Mouse (Mus musculus): Measurements from ENCODE around the gene Nab2. TPM values are rescaled to one million over a fixed set of nuclear protein-coding genes. Genes with fewer than 3 reads are reported as not detected.
"Not testable (repeated sequence)": the region's sequence is repeated elsewhere in the genome, so short reads cannot be mapped to it uniquely, and the experiment has no call there.

The Nab2 gene
- polyA plus RNA-seq, 1 experiment from 2014 or later: 1.2 TPM

DNA sequence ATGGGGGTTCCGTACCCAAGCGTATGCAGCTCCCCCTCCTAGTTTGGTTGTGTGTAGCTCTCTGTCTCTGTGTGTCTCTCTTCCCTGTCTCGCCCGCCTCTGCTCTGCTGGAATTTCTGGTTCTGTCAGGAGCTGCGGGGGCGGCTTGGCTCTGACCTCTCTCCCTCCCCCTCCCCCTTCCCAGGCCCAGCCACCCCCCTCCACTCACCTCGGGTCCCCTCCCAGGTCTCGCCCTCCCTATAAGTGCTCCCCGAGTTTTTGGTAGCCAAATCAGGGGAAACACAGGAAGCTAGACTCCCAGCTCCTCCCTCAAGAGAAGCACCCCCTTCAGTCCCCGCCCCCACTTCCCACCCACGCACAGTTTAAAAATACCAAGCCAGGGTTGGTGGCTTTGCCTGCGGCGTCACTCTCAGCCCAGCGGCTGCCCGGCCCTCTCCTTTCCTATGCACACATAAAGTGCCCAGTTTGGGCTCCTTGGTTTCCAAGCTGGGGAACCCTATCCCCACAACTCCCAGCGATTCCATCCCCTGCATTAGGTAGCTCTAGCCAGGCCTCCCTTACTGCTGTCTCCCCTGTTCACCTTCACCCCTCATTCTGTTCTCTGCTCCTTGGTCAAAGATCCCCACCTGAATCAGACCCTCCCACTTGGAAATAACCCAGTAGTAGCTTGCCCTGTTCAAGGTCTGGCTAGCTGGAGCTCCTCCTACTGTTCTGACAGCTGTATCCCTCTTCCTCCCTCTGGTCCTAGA lies 6.3 kb downstream of the Nab2 start:
- Histone ChIP-seq H3K9ac (replicated peaks; ENCODE audit: low read length) (no peak overlapping the region), H3K4me1 (ENCODE audit: control insufficient read depth, insufficient read depth, low read length) (peaks cover 10% of the 10 kb centered on the region; the same call in 1 of the 2 replicates), H3K36me3 (ENCODE audit: control insufficient read depth, insufficient read depth, low read length) (no peaks in the 10 kb centered on the region), H3K4me2 (ENCODE audit: low read length) (peak overlapping the region; percentile 27), H3K4me3 (replicated peaks; ENCODE audit: low read depth, low read length) (no peak overlapping the region), H3K27me3 (ENCODE audit: control insufficient read depth, insufficient read depth, low read length) (peaks cover 66% of the 10 kb centered on the region), H3K27ac (replicated peaks; ENCODE audit: low read depth, low read length) (no peak overlapping the region), H3K9me3 (ENCODE audit: control insufficient read depth, low read length) (no peaks in the 10 kb centered on the region)
- 7% methylated on average over 16 of the region's 16 CpGs for WGBS
- no peak for ATAC-seq (ENCODE audit: low FRiP score, low TSS enrichment)
- peak; percentile 29 for DNase-seq

DNA sequence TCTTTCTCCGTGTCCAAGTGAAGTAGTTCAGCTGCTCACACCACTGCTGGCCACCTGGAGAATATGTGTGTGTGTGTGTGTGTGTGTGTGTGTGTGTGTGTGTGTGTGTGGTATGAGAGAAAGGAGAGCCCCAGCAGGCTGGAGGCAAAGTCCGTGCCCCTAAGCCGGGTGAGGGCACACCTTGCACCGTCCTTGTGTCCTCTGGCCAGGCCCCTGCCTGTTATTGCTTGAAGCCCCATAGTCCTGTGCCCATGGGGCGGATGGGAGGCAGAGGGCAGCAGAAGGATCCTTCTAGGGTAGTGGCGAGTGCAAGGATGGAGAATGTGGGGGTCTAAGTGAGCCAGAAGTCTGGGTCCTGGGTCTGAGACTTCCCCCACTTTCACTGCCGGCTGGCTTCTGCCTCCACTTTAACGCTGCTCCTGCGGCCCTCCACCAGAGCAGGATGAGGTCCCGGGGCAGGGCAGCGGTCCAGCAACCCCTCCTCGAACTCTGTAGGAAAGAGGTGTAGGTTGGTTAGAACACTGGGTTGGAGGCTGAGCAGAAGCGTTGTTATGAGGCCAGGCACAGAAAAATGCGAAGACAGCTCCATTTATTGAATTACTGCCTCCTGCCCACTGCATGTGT lies 7.0 kb downstream of the Nab2 start:
- no peaks in the 10 kb centered on the region for H3K36me3 ChIP-seq (ENCODE audit: control insufficient read depth, insufficient read depth, low read length)
- H3K9me3 ChIP-seq (ENCODE audit: control insufficient read depth, low read length): no peaks in the 10 kb centered on the region
- no peak overlapping the region for H3K27ac ChIP-seq (replicated peaks; ENCODE audit: low read depth, low read length)
- H3K27me3 ChIP-seq (ENCODE audit: control insufficient read depth, insufficient read depth, low read length): peaks cover 60% of the 10 kb centered on the region
- 21% methylated on average over 14 of the region's 14 CpGs for WGBS
- no peak overlapping the region for H3K4me3 ChIP-seq (replicated peaks; ENCODE audit: low read depth, low read length)
- ATAC-seq (ENCODE audit: low FRiP score, low TSS enrichment): no peak
- peaks cover 8% of the 10 kb centered on the region; the same call in 1 of the 2 replicates for H3K4me1 ChIP-seq (ENCODE audit: control insufficient read depth, insufficient read depth, low read length)
- H3K9ac ChIP-seq (replicated peaks; ENCODE audit: low read length): no peak overlapping the region
- H3K4me2 ChIP-seq (ENCODE audit: low read length): peak overlapping the region; percentile 10; the same call in 1 of the 2 replicates
- no peak for DNase-seq

DNA sequence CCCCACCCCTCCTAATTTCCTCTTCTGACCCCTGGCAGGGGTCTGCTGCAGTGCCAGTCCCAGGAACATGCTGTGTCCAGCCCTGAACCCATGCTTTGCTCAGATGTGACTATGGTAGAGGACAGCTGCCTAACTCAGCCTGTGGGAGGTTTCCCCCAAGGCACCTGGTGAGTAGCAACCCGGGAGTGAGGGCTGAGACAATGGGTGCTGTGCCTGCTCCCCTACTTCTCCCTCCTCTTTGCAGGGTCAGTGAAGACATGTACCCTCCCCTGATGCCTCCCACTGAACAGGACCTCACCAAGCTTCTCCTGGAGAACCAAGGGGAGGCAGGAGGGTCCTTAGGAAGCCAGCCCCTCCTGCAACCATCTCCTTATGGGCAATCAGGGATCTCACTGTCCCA lies 8.8 kb downstream of the Nab2 start:
- H3K9ac ChIP-seq (replicated peaks; ENCODE audit: low read length): no peak overlapping the region
- H3K9me3 ChIP-seq (ENCODE audit: control insufficient read depth, low read length): no peaks in the 10 kb centered on the region
- no peak overlapping the region for H3K27ac ChIP-seq (replicated peaks; ENCODE audit: low read depth, low read length)
- H3K4me1 ChIP-seq (ENCODE audit: control insufficient read depth, insufficient read depth, low read length): no peaks in the 10 kb centered on the region
- H3K4me3 ChIP-seq (replicated peaks; ENCODE audit: low read depth, low read length): no peak overlapping the region
- ATAC-seq (ENCODE audit: low FRiP score, low TSS enrichment) (no peak), DNase-seq (no peak)
- no peaks in the 10 kb centered on the region for H3K36me3 ChIP-seq (ENCODE audit: control insufficient read depth, insufficient read depth, low read length)
- 52% methylated on average over 1 of the region's 1 CpGs for WGBS
- H3K4me2 ChIP-seq (ENCODE audit: low read length): no peak overlapping the region
- peaks cover 41% of the 10 kb centered on the region for H3K27me3 ChIP-seq (ENCODE audit: control insufficient read depth, insufficient read depth, low read length)

DNA sequence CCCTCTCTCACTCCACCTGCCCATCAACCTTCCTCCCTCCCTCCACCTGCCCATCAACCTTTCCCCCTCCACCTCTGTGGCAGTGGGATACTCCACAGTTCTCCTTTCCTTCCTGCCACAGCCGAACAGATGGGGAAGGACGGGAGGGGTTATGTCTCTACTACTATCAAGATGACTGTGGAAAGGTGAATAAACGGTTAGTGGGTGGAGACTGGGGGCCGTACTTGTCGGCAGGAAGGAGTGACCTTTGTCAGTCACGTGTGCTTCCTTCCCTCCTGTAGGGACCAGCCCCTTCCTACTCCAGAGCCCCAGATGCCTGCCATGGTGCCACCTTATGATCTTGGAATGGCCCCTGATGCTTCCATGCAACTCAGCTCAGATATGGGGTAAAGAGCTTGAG lies 10.3 kb downstream of the Nab2 start:
- 22% methylated on average over 6 of the region's 6 CpGs for WGBS
- Histone ChIP-seq H3K9ac (replicated peaks; ENCODE audit: low read length) (no peak overlapping the region), H3K27me3 (ENCODE audit: control insufficient read depth, insufficient read depth, low read length) (peaks cover 27% of the 10 kb centered on the region), H3K4me1 (ENCODE audit: control insufficient read depth, insufficient read depth, low read length) (no peaks in the 10 kb centered on the region), H3K27ac (replicated peaks; ENCODE audit: low read depth, low read length) (no peak overlapping the region), H3K9me3 (ENCODE audit: control insufficient read depth, low read length) (no peaks in the 10 kb centered on the region), H3K4me3 (replicated peaks; ENCODE audit: low read depth, low read length) (no peak overlapping the region), H3K36me3 (ENCODE audit: control insufficient read depth, insufficient read depth, low read length) (no peaks in the 10 kb centered on the region), H3K4me2 (ENCODE audit: low read length) (no peak overlapping the region)
- ATAC-seq (ENCODE audit: low FRiP score, low TSS enrichment) (no peak), DNase-seq (no peak)

DNA sequence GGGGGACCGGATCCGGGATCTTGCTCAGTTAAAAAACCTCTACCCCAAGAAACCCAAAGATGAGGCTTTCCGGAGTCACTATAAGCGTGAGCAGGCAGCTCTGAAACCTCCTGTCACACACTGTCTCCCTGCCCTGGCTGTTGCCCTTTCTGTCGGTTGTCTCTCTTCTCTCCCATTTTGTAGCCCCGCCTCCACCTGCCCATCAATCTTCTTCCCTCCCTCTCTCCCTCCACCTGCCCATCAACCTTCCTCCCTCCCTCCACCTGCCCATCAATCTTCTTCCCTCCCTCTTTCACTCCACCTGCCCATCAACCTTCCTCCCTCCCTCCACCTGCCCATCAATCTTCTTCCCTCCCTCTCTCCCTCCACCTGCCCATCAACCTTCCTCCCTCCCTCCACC lies 10.8 kb downstream of the Nab2 start:
- H3K27me3 ChIP-seq (ENCODE audit: control insufficient read depth, insufficient read depth, low read length): peaks cover 22% of the 10 kb centered on the region

DNA sequence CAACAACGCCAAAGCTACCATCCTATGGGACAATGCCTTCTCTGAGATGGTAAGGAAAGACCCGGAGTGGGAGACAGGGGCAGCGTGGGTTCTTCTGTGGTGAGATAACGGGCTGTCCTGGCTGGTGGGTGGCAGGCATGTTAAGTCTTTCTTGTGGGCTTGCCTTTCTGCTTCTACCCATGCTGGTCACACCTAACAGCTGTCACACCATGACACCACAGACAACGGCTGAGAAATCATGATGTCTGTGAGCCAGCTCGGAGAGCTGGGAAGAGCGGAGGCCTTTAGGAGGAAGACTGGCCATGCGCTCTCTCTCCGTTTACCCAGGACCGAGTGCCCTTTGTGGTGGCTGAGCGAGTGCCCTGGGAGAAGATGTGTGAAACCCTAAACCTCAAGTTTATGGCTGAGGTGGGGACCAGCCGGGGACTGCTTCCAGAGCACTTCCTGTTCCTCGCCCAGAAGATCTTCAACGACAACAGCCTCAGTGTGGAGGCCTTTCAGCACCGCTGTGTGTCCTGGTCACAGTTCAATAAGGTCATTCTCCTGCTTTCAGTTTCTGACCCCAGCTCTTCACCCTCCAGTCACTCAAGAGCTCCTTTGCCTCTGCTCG lies 13.3 kb downstream of the Nab2 start:
- Histone ChIP-seq H3K4me3 (replicated peaks; ENCODE audit: low read depth, low read length) (no peak overlapping the region), H3K27me3 (ENCODE audit: control insufficient read depth, insufficient read depth, low read length) (no peaks in the 10 kb centered on the region), H3K9me3 (ENCODE audit: control insufficient read depth, low read length) (no peaks in the 10 kb centered on the region), H3K36me3 (ENCODE audit: control insufficient read depth, insufficient read depth, low read length) (no peaks in the 10 kb centered on the region), H3K9ac (replicated peaks; ENCODE audit: low read length) (no peak overlapping the region), H3K4me1 (ENCODE audit: control insufficient read depth, insufficient read depth, low read length) (no peaks in the 10 kb centered on the region), H3K4me2 (ENCODE audit: low read length) (no peak overlapping the region), H3K27ac (replicated peaks; ENCODE audit: low read depth, low read length) (no peak overlapping the region)
- ATAC-seq (ENCODE audit: low FRiP score, low TSS enrichment) (no peak), DNase-seq (no peak)
- 83% methylated on average over 16 of the region's 16 CpGs for WGBS

More for the DNA sequence above, 10.8 kb downstream of the Nab2 start:
- H3K9me3 ChIP-seq (ENCODE audit: control insufficient read depth, low read length); H3K4me2 ChIP-seq (ENCODE audit: low read length); H3K27ac ChIP-seq (replicated peaks; ENCODE audit: low read depth, low read length); ATAC-seq (ENCODE audit: low FRiP score, low TSS enrichment); H3K9ac ChIP-seq (replicated peaks; ENCODE audit: low read length); H3K36me3 ChIP-seq (ENCODE audit: control insufficient read depth, insufficient read depth, low read length); H3K4me1 ChIP-seq (ENCODE audit: control insufficient read depth, insufficient read depth, low read length); H3K4me3 ChIP-seq (replicated peaks; ENCODE audit: low read depth, low read length); DNase-seq: not testable (repeated sequence)
- WGBS: 46% methylated on average over 6 of the region's 6 CpGs

DNA sequence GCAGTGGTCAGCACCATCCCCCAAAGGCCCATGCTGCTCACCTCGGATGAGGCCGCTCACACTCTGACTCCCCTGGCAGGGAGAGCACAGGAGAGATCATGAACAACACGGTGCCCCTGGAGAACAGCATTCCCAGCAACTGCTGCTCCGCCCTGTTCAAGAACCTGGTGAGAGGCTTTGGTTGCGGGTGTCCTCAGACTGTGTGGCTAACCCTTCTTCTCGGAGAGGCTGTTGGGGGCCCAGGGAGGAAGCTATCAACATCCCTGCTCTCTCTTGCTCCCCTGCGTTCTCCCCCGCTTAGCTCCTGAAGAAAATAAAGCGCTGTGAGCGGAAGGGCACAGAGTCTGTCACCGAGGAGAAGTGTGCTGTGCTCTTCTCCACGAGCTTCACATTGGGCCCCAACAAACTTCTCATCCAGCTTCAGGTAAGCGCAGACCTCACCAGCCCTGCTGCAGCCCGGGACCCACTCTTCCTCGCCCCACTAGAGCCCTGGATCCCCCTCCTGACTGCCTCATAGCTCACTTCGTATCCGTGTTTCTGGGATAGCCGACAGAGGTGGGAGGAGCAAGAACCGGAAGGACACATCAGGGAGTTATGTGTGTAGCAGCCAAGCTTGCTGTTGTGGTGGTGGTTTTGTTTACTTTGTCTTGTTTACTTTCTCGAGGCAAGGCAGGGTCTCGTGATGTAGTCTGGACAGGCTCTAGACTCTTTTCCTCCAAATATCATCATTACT lies 15.3 kb downstream of the Nab2 start:
- H3K27ac ChIP-seq (replicated peaks; ENCODE audit: low read depth, low read length): no peak overlapping the region
- WGBS: 58% methylated on average over 21 of the region's 21 CpGs
- DNase-seq: no peak
- no peaks in the 10 kb centered on the region for H3K4me1 ChIP-seq (ENCODE audit: control insufficient read depth, insufficient read depth, low read length)
- H3K9ac ChIP-seq (replicated peaks; ENCODE audit: low read length): no peak overlapping the region
- H3K4me3 ChIP-seq (replicated peaks; ENCODE audit: low read depth, low read length): no peak overlapping the region
- peak overlapping the region; percentile 15; the same call in 1 of the 2 replicates for H3K4me2 ChIP-seq (ENCODE audit: low read length)
- H3K36me3 ChIP-seq (ENCODE audit: control insufficient read depth, insufficient read depth, low read length): no peaks in the 10 kb centered on the region
- ATAC-seq (ENCODE audit: low FRiP score, low TSS enrichment): no peak
- no peaks in the 10 kb centered on the region for H3K9me3 ChIP-seq (ENCODE audit: control insufficient read depth, low read length)
- no peaks in the 10 kb centered on the region for H3K27me3 ChIP-seq (ENCODE audit: control insufficient read depth, insufficient read depth, low read length)

DNA sequence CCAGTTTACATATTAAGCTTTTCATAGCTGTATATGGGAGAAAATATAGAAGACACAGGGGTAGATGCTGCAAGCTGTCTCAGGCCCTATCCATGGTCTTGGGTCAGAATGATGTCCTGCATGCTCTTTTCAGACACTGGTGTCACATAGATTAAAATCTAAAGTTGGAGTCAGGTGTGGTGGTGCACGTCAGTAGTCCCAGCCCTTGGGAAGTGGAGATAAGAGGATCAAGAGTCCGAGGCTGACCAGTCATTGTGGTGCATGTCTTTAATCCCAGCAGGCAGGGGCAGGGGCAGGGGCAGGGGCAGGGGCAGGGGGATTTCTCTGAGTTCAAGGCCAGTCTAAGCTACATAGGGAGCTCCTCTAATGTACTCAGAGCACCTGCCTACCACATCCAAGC lies 22.6 kb downstream of the Nab2 start:
- Histone ChIP-seq H3K36me3 (ENCODE audit: control insufficient read depth, insufficient read depth, low read length) (no peaks in the 10 kb centered on the region), H3K27ac (replicated peaks; ENCODE audit: low read depth, low read length) (no peak overlapping the region), H3K4me2 (ENCODE audit: low read length) (no peak overlapping the region), H3K9ac (replicated peaks; ENCODE audit: low read length) (no peak overlapping the region), H3K4me3 (replicated peaks; ENCODE audit: low read depth, low read length) (no peak overlapping the region), H3K4me1 (ENCODE audit: control insufficient read depth, insufficient read depth, low read length) (peaks cover 11% of the 10 kb centered on the region), H3K9me3 (ENCODE audit: control insufficient read depth, low read length) (no peaks in the 10 kb centered on the region), H3K27me3 (ENCODE audit: control insufficient read depth, insufficient read depth, low read length) (peaks cover 27% of the 10 kb centered on the region)
- DNase-seq (no peak), ATAC-seq (ENCODE audit: low FRiP score, low TSS enrichment) (no peak)
- 21% methylated on average over 2 of the region's 2 CpGs for WGBS
